Mouse (Mus musculus) forelimb bud, embryonic 11.5 days (tissue): ENCODE results near the gene Hoxa2.

Experiments used
- DNase-seq: peaks from one replicate; pipeline ENCODE4 v3.0.0-alpha.2; 2012; ENCODE audit warnings: low read depth, low spot score

Gene Hoxa2

GRCm38 (mm10) chr6:52180213-52180710 is 15.6 kb upstream of the Hoxa2 start:
- no peak for DNase-seq

DNA sequence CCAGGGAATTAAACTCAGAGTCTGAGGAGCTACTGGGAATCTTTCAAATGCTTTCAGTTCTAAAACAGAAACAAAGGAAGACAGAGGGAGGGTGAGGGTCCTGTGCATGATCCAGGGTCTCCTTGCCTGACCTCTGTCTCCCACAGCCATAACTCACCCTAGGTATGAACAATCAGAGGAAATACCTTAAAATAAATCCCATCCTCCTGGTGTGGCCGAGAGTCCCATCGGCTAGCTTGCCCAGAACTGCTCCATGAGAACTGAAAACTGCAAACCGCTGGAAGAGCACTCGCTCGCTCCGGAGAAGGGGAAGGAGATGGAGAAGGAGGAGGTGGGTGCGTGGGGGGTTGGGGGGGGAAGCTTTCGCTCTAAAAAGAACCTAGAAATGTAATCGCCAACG is 15.1 kb upstream of the Hoxa2 start:
- no peak for DNase-seq

DNA sequence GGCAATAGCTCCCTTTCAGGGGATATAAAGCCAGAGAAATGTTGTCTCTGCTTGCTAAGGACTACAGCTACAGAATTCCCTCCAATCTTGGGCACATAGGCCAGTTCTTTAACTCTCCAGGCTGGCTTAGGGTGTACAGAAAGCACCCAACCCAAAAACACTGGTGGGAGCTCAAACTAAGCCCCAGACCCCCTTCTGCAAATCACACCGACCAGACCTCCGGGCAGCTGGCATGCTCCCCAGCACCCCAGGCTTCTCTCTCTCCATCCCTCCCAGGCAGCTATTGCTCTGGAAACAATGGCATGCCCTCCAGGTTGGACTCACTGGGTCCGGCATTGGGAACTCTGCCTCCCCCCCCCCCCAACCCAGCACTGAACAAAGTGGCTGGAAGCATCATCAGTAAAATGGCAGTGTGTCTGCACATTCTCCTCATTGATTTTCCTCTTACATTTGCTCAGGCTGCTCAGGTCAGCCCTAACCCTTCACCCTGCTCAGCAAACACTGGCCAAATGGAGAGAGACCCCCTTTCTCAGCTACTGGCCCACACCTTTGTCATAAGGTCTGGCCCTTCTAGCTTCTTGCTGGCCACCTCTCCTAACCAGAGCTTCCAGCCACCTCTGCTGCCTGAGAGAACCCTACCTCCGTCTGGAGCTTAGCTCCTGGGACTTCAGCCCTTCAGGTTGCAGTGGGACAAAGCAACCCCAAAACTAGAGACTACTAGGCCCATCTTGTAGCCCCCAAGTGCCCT is 14.5 kb upstream of the Hoxa2 start:
- DNase-seq: no peak

GRCm38 (mm10) chr6:52177806-52178205 is 13.2 kb upstream of the Hoxa2 start:
- no peak for DNase-seq

GRCm38 (mm10) chr6:52177061-52177735 is 12.6 kb upstream of the Hoxa2 start, which contains the start of gene 5730596B20Rik:
TSS of gene 5730596B20Rik (plus strand) at chr6:52177498.
- DNase-seq: peak; percentile 78

- DNase-seq: no peak
These were observed 11.8 kb upstream of the Hoxa2 start for GRCm38 (mm10) chr6:52176391-52176790.

GRCm38 (mm10) chr6:52175864-52176263 is 11.2 kb upstream of the Hoxa2 start:
- no peak for DNase-seq

DNA sequence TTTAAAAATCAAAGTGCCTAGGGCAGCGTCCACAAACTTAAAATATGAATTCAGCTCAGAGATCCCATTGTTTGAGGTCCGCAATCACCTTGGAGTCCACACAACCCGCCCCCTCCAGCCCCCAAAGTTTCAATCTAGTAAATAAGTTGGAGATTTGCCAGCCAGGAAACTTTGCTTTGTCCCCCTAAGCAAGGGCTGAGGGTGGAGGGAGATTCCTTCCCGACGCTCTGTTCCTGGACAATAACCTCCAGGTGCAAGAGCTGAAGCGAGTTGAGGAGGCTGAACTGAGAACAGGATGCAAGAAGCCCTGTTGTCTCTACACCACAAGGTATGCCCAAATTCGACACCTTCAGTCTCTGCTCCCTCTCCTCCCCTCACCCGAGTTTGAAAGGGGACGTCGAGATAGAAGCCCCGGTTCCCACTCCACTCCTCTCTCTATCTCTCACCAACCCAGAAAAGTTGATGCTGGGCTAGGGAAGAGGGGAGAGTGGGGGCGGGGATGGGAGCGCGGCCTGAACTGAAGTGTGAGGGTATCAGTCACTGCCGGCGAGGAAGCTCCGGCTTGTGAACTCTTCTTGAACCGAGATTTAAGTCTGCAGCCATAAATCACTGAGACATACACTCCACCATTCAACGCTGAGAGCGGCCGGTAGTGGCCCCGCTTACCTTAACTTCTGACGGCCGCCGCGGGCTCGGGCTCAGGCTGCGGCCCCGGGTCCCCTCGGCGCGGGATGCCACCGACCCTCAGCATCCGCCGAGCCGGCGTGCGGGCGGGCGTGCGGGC is 10.5 kb upstream of the Hoxa2 start:
- DNase-seq: no peak

GRCm38 (mm10) chr6:52173648-52174047 is 9.0 kb upstream of the Hoxa2 start:
- no peak for DNase-seq

- DNase-seq: peak; percentile 87
These were observed 7.9 kb upstream of the Hoxa2 start for GRCm38 (mm10) chr6:52172501-52172900.

- DNase-seq: no peak
These were observed 7.3 kb upstream of the Hoxa2 start for GRCm38 (mm10) chr6:52171938-52172337.

DNA sequence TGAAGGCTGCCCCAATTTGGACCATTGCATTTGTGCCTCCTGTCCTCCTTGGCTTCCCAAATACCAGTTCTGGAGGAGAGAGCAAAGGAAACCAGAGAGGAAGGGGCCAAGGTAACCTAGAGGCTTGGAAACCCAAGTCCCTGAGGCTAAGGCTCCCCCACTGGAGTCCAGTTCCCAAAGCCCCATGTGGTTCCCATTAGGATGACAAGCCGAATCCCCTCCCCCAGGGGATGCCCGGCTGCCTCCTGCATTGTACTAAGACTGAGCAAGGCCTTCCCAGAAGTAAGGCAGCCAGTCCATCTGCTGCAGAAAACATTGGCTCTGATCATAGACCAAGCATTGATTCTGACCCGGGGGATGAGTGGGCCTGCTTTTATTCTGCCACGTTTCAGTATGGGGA is 6.7 kb upstream of the Hoxa2 start:
- DNase-seq: no peak

DNA sequence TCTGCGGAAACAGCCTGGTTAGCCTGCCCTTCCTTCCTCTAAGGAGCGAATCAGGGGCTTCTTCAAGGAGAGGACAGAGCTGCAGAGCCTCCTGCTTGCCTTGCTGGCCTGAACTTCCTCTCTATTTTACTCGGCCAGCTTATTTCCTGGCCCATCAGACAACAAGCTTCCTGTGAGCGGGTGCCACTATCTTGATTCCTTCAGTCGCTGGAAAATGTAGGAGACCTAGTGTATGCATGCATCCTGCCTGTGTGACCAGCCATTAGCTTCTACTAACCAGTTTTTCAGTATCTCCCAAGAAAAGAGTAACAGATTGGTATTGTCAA is 6.2 kb upstream of the Hoxa2 start:
- DNase-seq: no peak

DNA sequence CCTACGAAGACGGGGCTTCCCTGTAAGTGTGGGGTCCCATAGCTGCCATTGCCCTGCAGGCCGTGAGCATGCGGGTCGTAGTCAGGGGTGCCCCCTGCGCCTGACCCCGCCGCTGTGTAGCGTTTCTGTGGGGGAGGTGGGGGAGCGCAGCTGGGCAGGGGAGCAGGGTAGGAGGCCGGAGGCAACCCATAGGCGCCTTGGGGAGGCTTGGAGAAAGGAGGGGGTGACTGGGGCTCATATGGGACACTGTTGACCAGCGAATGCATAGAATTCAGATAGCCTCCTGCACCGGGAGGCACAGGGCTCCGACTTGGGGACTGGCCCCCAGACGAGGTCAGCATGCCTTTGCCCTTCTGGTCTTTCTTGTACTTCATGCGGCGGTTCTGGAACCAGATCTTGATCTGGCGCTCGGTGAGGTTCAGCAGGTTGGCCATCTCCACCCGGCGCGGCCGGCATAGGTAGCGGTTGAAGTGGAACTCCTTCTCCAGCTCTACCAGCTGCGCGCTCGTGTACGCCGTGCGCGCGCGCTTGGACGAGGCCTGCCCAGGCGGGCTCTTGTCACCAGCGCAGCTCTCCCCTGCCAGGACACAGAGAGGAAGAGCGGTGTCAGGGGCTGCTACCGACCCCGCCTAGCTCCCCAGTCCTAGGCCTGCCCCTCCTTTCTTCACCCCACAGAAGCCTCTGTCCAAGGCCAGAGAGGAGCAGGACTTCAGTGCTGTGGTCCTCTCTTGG is 5.7 kb upstream of the Hoxa2 start:
- DNase-seq: no peak

DNA sequence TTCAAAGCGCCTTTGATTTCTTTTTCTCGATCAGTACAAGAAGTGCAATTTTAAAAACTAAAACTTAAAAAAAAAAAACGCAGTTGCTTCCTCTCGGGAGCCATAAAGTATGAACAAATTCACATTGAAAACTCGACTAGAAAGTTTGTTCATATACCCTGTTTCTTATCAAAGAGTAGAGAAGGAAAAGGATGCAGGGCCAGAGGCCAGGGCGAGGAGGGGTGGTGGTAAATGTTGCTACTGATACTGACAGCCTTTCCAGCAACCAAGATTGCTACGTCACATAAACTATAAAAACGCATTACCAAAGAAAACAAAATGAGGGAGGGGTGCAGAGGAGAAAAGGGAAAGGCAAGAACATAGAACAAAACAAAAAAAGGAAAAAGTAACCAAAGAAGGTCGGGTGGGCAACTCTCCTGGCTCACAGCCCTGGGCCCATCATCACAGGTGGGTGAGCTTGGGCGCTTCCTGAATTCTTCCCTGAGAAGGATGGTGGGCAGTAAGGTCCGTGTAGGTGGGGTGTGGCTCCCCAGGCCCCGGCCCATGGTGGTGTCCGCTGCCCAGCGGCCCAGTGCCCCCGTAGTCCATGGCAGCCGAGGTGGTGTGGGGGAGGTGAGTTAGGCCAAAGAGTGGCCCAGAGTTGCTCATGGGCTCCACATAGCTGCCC is 5.0 kb upstream of the Hoxa2 start:
- DNase-seq: no peak

GRCm38 (mm10) chr6:52168191-52169055 is 3.8 kb upstream of the Hoxa2 start:
- no peak for DNase-seq

GRCm38 (mm10) chr6:52167736-52168161 is 3.1 kb upstream of the Hoxa2 start:
- DNase-seq: no peak

- DNase-seq: no peak
These were observed 2.5 kb upstream of the Hoxa2 start for GRCm38 (mm10) chr6:52167176-52167575.

- DNase-seq: no peak
These were observed 1.9 kb upstream of the Hoxa2 start for GRCm38 (mm10) chr6:52166431-52167077.
